7 mouse cellular contexts compared by ENCODE assay signal in genomic region chr6:29467583-29468354, GRCm38 (mm10). TPM values are rescaled to one million over a fixed set of nuclear protein-coding genes. Genes with fewer than 3 reads are reported as not detected.
DNase-seq lines count a peak whose midpoint lies in the region; ATAC-seq lines count a peak whose summit lies in the region.

Gene Atp6v1f, plus strand, starts transcription at chr6:29467718.

- peak; percentile 94 for ATAC-seq in intestine, embryonic 16.5 days
- peak; percentile 94 for ATAC-seq in midbrain, embryonic 11.5 days (ENCODE audit: low FRiP score)

- H3K36me3 ChIP-seq in intestine, embryonic 16.5 days (ENCODE audit: control insufficient read depth, insufficient read depth, low read length) = peaks cover 11% of the 10 kb centered on the region
- H3K36me3 ChIP-seq in midbrain, embryonic 11.5 days (ENCODE audit: control insufficient read depth, insufficient read depth, low read length) = no peaks in the 10 kb centered on the region; the same call in 1 of the 2 replicates

- peak within 1 kb of the TSS; percentile 82 for H3K9ac ChIP-seq in intestine, embryonic 16.5 days (ENCODE audit: low read depth, low read length)
- peak within 1 kb of the TSS; percentile 66 for H3K9ac ChIP-seq in midbrain, embryonic 11.5 days (ENCODE audit: low read length)

- peak within 1 kb of the TSS; percentile 79 for H3K27ac ChIP-seq in intestine, embryonic 16.5 days (ENCODE audit: low read length)
- no peak within 1 kb of the TSS for H3K27ac ChIP-seq in midbrain, embryonic 11.5 days (ENCODE audit: low read depth, low read length)

- under 1% methylated on average over 39 of the region's 39 CpGs for WGBS in intestine, embryonic 16.5 days
- under 1% methylated on average over 39 of the region's 39 CpGs for WGBS in midbrain, embryonic 11.5 days

- DNase-seq in adrenal gland, adult 8-10 months = peak; percentile 86
- peak; percentile 94 for DNase-seq in embryo, embryonic 9.5 days (ENCODE audit: extremely low spot score)
- peak; percentile 84 to 92 for DNase-seq in gastrocnemius, postnatal 4 days (ENCODE audit: low spot score in 2 of 2)
- peak; percentile 89 to 91 for DNase-seq in left cerebral cortex, postnatal 36 days (ENCODE audit: low spot score in 2 of 2)
- peak; percentile 99 for DNase-seq in midbrain, embryonic 11.5 days (ENCODE audit: low spot score, missing footprints)
- peak; percentile 95 for DNase-seq in skeletal muscle tissue, adult 2 months (ENCODE audit: low read depth, low spot score)

- peaks cover 7% of the 10 kb centered on the region; the same call in 1 of the 2 replicates for H3K4me1 ChIP-seq in intestine, embryonic 16.5 days (ENCODE audit: control insufficient read depth, insufficient read depth, low read length)
- peaks cover 6% of the 10 kb centered on the region for H3K4me1 ChIP-seq in midbrain, embryonic 11.5 days (ENCODE audit: control insufficient read depth, insufficient read depth, low read length)

- intact Hi-C loops in left cerebral cortex, postnatal 36 days (cut with DNase I) = no loop called here

- H3K4me2 ChIP-seq in intestine, embryonic 16.5 days (ENCODE audit: low read depth, low read length) = peak within 1 kb of the TSS; percentile 67
- H3K4me2 ChIP-seq in midbrain, embryonic 11.5 days = peak within 1 kb of the TSS; percentile 72

- H3K27me3 ChIP-seq in intestine, embryonic 16.5 days (replicated peaks; ENCODE audit: control insufficient read depth, insufficient read depth, low read length) = no peaks in the 10 kb centered on the region
- H3K27me3 ChIP-seq in midbrain, embryonic 11.5 days (ENCODE audit: control insufficient read depth, insufficient read depth, low read length) = no peaks in the 10 kb centered on the region

- H3K4me3 ChIP-seq in intestine, embryonic 16.5 days (ENCODE audit: low read length) = peak within 1 kb of the TSS; percentile 75
- H3K4me3 ChIP-seq in midbrain, embryonic 11.5 days (ENCODE audit: low read depth, low read length) = peak within 1 kb of the TSS; percentile 65

- no peaks in the 10 kb centered on the region for H3K9me3 ChIP-seq in intestine, embryonic 16.5 days (ENCODE audit: control insufficient read depth, low read length)
- H3K9me3 ChIP-seq in midbrain, embryonic 11.5 days (ENCODE audit: control insufficient read depth, low read length) = no peaks in the 10 kb centered on the region

RNA-seq across cellular contexts. Expression of gene Atp6v1f, which starts in this region (rescaled TPM):
- 100 to 1,000 TPM; 218 to 251 (median 230) TPM for total RNA-seq in adrenal gland, adult 8-10 months (2022)
- total RNA-seq in gastrocnemius, postnatal 4 days (2021) = 10 to 100 TPM; 90.5 to 92.1 TPM
- polyA plus RNA-seq in intestine, embryonic 16.5 days (2015; fragmentation: Nextera tagmentation; extraction: Ambion mirVana) = 358 and 362 TPM in 2 replicates
- 100 to 1,000 TPM; 229 to 263 TPM for total RNA-seq in left cerebral cortex, postnatal 36 days (2021)
- polyA plus RNA-seq in midbrain, embryonic 11.5 days (2014; fragmentation: Nextera tagmentation; extraction: Ambion mirVana) = 178 and 199 TPM in 2 replicates
